Mouse (Mus musculus) kidney, postnatal 0 days (tissue): ENCODE measurements around the gene Terb1. TPM values are rescaled to one million over a fixed set of nuclear protein-coding genes. Genes with fewer than 3 reads are reported as not detected.

Source experiments
- ATAC-seq: fragments of 200-750 bp; cut with Nextera tagmentation; replicated peaks from 2 replicates; pipeline ENCODE4 v1.8.0; 2017; ENCODE audit warnings: low read depth, moderate number of reproducible peaks, moderate TSS enrichment, moderate library complexity; ENCODE audit not compliant: low FRiP score
- DNase-seq: peaks from one replicate; pipeline ENCODE4 v3.0.0-alpha.2; 2016; ENCODE audit warnings: low spot score
- H3K27ac ChIP-seq: fragments of 300-500 bp; sonication (generic); 2 replicates; pipeline ENCODE4 v1.5.1; 2014; ENCODE audit warnings: mild to moderate bottlenecking
- H3K27me3 ChIP-seq: fragments of 300-500 bp; sonication (generic); 2 replicates; pipeline ENCODE4 v1.6.1; 2014; ENCODE audit warnings: low read length, mixed read lengths; ENCODE audit not compliant: insufficient read depth
- H3K36me3 ChIP-seq: fragments of 300-500 bp; sonication (generic); 2 replicates; pipeline ENCODE4 v1.6.1; 2014; ENCODE audit warnings: low read length, mixed read lengths; ENCODE audit not compliant: insufficient read depth
- H3K4me1 ChIP-seq: fragments of 300-500 bp; sonication (generic); replicated peaks from 2 replicates; pipeline ENCODE4 v1.6.1; 2014; ENCODE audit warnings: antibody characterized with exemption, low read length, mixed read lengths; ENCODE audit not compliant: insufficient read depth
- H3K4me2 ChIP-seq: fragments of 300-500 bp; sonication (generic); 2 replicates; pipeline ENCODE4 v1.6.1; 2014; ENCODE audit warnings: mild to moderate bottlenecking, low read length, moderate library complexity, mixed read lengths
- H3K4me3 ChIP-seq: fragments of 300-500 bp; sonication (generic); replicated peaks from 2 replicates; pipeline ENCODE4 v1.5.1; 2014; ENCODE audit warnings: low read depth, low read length
- H3K9ac ChIP-seq: fragments of 300-500 bp; sonication (generic); 2 replicates; pipeline ENCODE4 v1.6.1; 2014; ENCODE audit warnings: low read depth, low read length
- H3K9me3 ChIP-seq: fragments of 300-500 bp; sonication (generic); replicated peaks from 2 replicates; pipeline ENCODE4 v1.6.1; 2016; ENCODE audit warnings: low read length, inconsistent platforms, mixed read lengths
- CTCF ChIP-seq: IDR thresholded peaks from 2 replicates; pipeline ENCODE4 v1.5.1; 2016; ENCODE audit warnings: antibody characterized with exemption, low read depth, mild to moderate bottlenecking, moderate library complexity
- WGBS: fragments of 180-500 bp; shearing (Covaris S2); extraction: QIAGEN DNeasy Blood & Tissue Kit; methylation state at CpG from one replicate; pipeline ENCODE4 v1.1.7; 2014; 5-methylcytosine and 5-hydroxymethylcytosine counted together
- polyA plus RNA-seq: library from polyadenylated mRNA; unstranded; fragments of >200 nt; fragmentation: Nextera tagmentation; extraction: Ambion mirVana; gene quantifications from 2 replicates; pipeline ENCODE4 v1.2.1, GENCODE M21; 2015

The Terb1 gene
- polyA plus RNA-seq, 1 experiment from 2014 or later = 0.54 TPM

DNA sequence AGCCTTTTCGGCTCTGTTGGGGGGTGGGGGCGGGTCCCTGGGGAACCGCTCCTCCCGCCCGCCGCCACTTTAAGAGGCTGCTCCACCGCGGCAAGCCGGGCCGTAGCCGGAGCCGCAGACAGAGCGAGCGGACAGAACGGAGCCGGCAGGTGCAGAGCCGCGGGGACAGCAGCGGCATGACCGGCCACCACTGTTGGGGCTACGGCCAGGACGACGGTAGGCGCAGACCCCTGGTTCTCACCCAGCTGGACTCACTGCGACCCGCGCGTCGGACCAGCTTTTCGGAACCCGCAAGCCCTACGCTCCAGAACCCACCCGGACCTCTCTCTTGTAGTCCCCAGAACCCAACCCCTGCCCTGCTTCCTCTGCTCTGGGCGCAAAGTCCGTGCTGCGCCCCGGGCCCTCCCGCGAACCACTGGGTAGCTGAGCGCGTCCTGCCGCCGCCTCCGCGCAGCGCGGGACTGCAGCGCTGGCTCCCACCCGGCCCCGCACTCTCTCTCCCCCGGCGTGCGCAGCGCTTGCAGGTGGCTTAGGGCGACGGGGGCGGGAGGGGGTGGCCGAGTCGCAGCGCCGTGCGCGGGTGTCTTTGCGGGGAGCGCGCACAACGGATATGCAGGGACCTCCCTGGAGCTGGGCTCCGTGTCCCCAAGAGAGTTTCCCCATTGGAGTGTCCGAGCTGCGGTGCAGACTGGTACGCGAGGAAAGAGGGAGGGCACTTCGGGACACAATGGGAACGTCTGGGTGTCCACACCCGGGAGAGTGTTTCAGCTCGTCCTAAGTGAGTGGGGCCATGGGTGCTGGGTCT is 31.2 kb upstream of the Terb1 start:
- H3K4me3 ChIP-seq = peak overlapping the region; percentile 46
- 1% methylated on average over 76 of the region's 76 CpGs for WGBS
- H3K27me3 ChIP-seq = peaks cover 31% of the 10 kb centered on the region

GRCm38 (mm10) chr8:104540238-104540637 is 30.5 kb upstream of the Terb1 start:
- WGBS = 39% methylated on average over 7 of the region's 7 CpGs
- Histone ChIP-seq H3K27ac (no peak overlapping the region), H3K9me3 (no peaks in the 10 kb centered on the region), H3K4me2 (peak overlapping the region; percentile 84), H3K27me3 (peaks cover 31% of the 10 kb centered on the region), H3K4me3 (peak overlapping the region; percentile 46), H3K9ac (no peak overlapping the region), H3K36me3 (no peaks in the 10 kb centered on the region), H3K4me1 (peaks cover 3% of the 10 kb centered on the region; the same call in 1 of the 2 replicates)
- TF ChIP-seq CTCF = no peak
- ATAC-seq (no peak), DNase-seq (no peak)

More for the DNA sequence above, 31.2 kb upstream of the Terb1 start:
- no peak for TF ChIP-seq CTCF
- Histone ChIP-seq H3K9ac (0 out of 2 replicates have a peak overlapping the region, but pooled peaks have one; percentile 2), H3K27ac (no peak overlapping the region), H3K9me3 (no peaks in the 10 kb centered on the region), H3K4me2 (peak overlapping the region; percentile 84), H3K4me1 (no peaks in the 10 kb centered on the region), H3K36me3 (no peaks in the 10 kb centered on the region)
- ATAC-seq (peak; percentile 50), DNase-seq (no peak)

- Histone ChIP-seq H3K36me3 (no peaks in the 10 kb centered on the region), H3K9ac (no peak overlapping the region), H3K4me1 (peaks cover 3% of the 10 kb centered on the region; the same call in 1 of the 2 replicates), H3K4me2 (no peak overlapping the region), H3K9me3 (no peaks in the 10 kb centered on the region), H3K4me3 (no peak overlapping the region), H3K27ac (no peak overlapping the region), H3K27me3 (peaks cover 31% of the 10 kb centered on the region)
- TF ChIP-seq CTCF = no peak
- ATAC-seq = no peak
- 92% methylated on average over 2 of the region's 2 CpGs for WGBS
- no peak for DNase-seq
Observed at GRCm38 (mm10) chr8:104539566-104539965, 29.9 kb upstream of the Terb1 start.

GRCm38 (mm10) chr8:104538896-104539295 is 29.2 kb upstream of the Terb1 start:
- no peak overlapping the region for H3K4me2 ChIP-seq
- TF ChIP-seq CTCF = no peak
- H3K36me3 ChIP-seq = no peaks in the 10 kb centered on the region
- no peak overlapping the region for H3K9ac ChIP-seq
- H3K4me1 ChIP-seq = peaks cover 3% of the 10 kb centered on the region; the same call in 1 of the 2 replicates
- H3K9me3 ChIP-seq = no peaks in the 10 kb centered on the region
- H3K27me3 ChIP-seq = peaks cover 31% of the 10 kb centered on the region
- H3K4me3 ChIP-seq = no peak overlapping the region
- DNase-seq (no peak), ATAC-seq (no peak)
- no peak overlapping the region for H3K27ac ChIP-seq
- WGBS = 93% methylated on average over 4 of the region's 4 CpGs

DNA sequence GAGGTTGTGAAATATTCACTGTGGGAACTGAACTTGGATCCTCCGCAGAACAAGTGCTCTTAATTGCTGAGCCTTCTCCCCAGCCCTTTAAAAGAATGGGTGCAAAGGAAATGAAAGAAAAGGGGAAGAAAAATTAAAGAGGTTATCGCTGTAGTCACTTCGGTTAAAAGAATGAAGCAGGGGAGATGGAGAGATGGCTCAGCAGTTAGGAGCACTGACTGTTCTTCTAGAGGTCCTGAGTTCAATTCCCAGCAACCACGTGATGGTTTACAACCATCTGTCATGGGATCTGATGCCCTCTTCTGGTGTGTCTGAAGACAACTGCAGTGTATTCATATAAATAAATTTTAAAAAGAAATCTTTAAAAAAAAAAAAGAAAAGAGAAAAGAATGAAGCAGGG is 26.3 kb upstream of the Terb1 start:
- Histone ChIP-seq H3K36me3 (no peaks in the 10 kb centered on the region), H3K4me3 (no peak overlapping the region), H3K27me3 (0 out of 2 replicates have a peak, but pooled peaks cover 12% of the 10 kb centered on the region), H3K9me3 (no peaks in the 10 kb centered on the region), H3K9ac (no peak overlapping the region), H3K27ac (no peak overlapping the region), H3K4me2 (peak overlapping the region; percentile 76; the same call in 1 of the 2 replicates), H3K4me1 (peaks cover 6% of the 10 kb centered on the region)
- TF ChIP-seq CTCF = no peak
- 82% methylated on average over 4 of the region's 4 CpGs for WGBS
- DNase-seq (no peak), ATAC-seq (no peak)

- Histone ChIP-seq H3K4me3 (peak overlapping the region; percentile 96), H3K4me1 (peaks cover 6% of the 10 kb centered on the region), H3K36me3 (no peaks in the 10 kb centered on the region), H3K27ac (no peak overlapping the region), H3K27me3 (0 out of 2 replicates have a peak, but pooled peaks cover 8% of the 10 kb centered on the region), H3K9me3 (no peaks in the 10 kb centered on the region), H3K9ac (no peak overlapping the region), H3K4me2 (peak overlapping the region; percentile 76)
- no peak for ATAC-seq
- WGBS = 23% methylated on average over 7 of the region's 7 CpGs
- no peak for DNase-seq
- no peak for TF ChIP-seq CTCF
Observed at GRCm38 (mm10) chr8:104535378-104535777, 25.7 kb upstream of the Terb1 start.
